Mouse (Mus musculus) C2C12 (cell line): ENCODE measurements around the gene Rnasek. TPM values are rescaled to one million over a fixed set of nuclear protein-coding genes. Genes with fewer than 3 reads are reported as not detected.

ENCODE experiments used
- H3K27me3 ChIP-seq: one replicate; pipeline ENCODE4 v1.6.1; 2011; ENCODE audit not compliant: control insufficient read depth, insufficient read depth, insufficient read length
- H3K36me3 ChIP-seq: one replicate; pipeline ENCODE4 v1.6.1; 2011; ENCODE audit not compliant: control insufficient read depth, insufficient read depth
- H3K4me3 ChIP-seq: one replicate; pipeline ENCODE4 v1.5.1; 2011; ENCODE audit warnings: mild to moderate bottlenecking, control low read depth; ENCODE audit not compliant: poor library complexity, insufficient read depth, severe bottlenecking
- H3K79me2 ChIP-seq: one replicate; pipeline ENCODE4 v1.6.1; 2011; ENCODE audit not compliant: control insufficient read depth, insufficient read depth
- H3K79me3 ChIP-seq: one replicate; pipeline ENCODE4 v1.6.1; 2011; ENCODE audit warnings: low read depth, control low read depth
- H3ac ChIP-seq: one replicate; pipeline ENCODE3; 2011; ENCODE audit warnings: low read depth; ENCODE audit not compliant: control insufficient read depth, insufficient read length
- CEBPB ChIP-seq: IDR thresholded peaks from one replicate; pipeline ENCODE4 v1.6.1; 2011; ENCODE audit warnings: low read depth, mild to moderate bottlenecking, control low read depth, moderate library complexity
- CTCF ChIP-seq: IDR thresholded peaks from one replicate; pipeline ENCODE4 v1.5.1; 2011; ENCODE audit not compliant: control insufficient read depth, insufficient read depth, insufficient read length
- FOSL1 ChIP-seq: IDR thresholded peaks from one replicate; pipeline ENCODE4 v1.8.0; 2011; ENCODE audit warnings: mild to moderate bottlenecking, low read length; ENCODE audit not compliant: poor library complexity, insufficient read depth, severe bottlenecking
- MAX ChIP-seq: IDR thresholded peaks from one replicate; pipeline ENCODE4 v1.6.1; 2011; ENCODE audit warnings: mild to moderate bottlenecking, control low read depth
- MYOD1 ChIP-seq: IDR thresholded peaks from one replicate; pipeline ENCODE4 v1.6.1; 2011; ENCODE audit warnings: low read depth; ENCODE audit not compliant: control insufficient read depth, insufficient read length
- MYOG ChIP-seq: IDR thresholded peaks from one replicate; pipeline ENCODE4 v1.6.1; 2011; ENCODE audit not compliant: control insufficient read depth, insufficient read length; ENCODE audit errors: extremely low read depth
- USF1 ChIP-seq: IDR thresholded peaks from one replicate; pipeline ENCODE4 v1.6.1; 2011; ENCODE audit warnings: low read depth, mild to moderate bottlenecking, control low read depth, moderate library complexity
- polyA plus RNA-seq: library from polyadenylated mRNA; unstranded; fragments of >200 nt; fragmentation: generic; extraction: Trizol; gene quantifications from one replicate; pipeline ENCODE4 v1.2.1, GENCODE M21; 2012; ENCODE audit warnings: missing spikeins

Rnasek gene
- polyA plus RNA-seq, 1 experiment: 300 TPM

GRCm38 (mm10) chr11:70227661-70228245 lies 11.9 kb downstream of the Rnasek start:
- Histone ChIP-seq H3K4me3 (no peak overlapping the region), H3K36me3 (peaks cover 38% of the 10 kb centered on the region), H3K79me3 (peaks cover 13% of the 10 kb centered on the region), H3K79me2 (peaks cover 57% of the 10 kb centered on the region), H3ac (no peak overlapping the region), H3K27me3 (no peaks in the 10 kb centered on the region)
- TF ChIP-seq MAX: no peak
- no peak for TF ChIP-seq FOSL1
- no peak for TF ChIP-seq USF1
- TF ChIP-seq CEBPB: no peak
- TF ChIP-seq MYOG: no peak

DNA sequence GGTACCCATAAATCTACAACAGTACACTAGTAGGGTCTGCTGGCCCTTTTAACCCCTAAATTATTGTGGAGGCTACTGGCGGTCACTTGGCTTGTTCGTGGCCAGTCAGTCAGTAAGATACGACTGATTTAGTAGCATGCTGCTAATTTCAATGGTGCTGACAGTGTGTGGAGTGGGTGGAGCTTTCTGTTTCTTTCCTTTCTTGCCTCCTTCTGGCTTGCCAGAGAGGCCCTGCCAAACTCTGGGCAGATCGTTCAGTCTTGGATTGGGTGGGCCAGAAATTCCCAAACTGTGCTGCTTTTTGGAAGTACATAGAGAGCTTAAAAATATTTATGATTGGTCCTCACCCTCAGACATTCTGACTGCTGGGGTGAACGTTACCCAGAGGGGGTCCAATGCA lies 12.5 kb downstream of the Rnasek start:
- H3K27me3 ChIP-seq: no peaks in the 10 kb centered on the region
- TF ChIP-seq USF1: no peak
- no peak for TF ChIP-seq FOSL1
- no peak for TF ChIP-seq CEBPB
- TF ChIP-seq MYOD1: no peak
- no peak for TF ChIP-seq MYOG
- no peak for TF ChIP-seq MAX
- no peak for TF ChIP-seq CTCF
- H3K79me3 ChIP-seq: peaks cover 13% of the 10 kb centered on the region
- no peak overlapping the region for H3ac ChIP-seq
- H3K4me3 ChIP-seq: no peak overlapping the region
- peaks cover 60% of the 10 kb centered on the region for H3K79me2 ChIP-seq
- H3K36me3 ChIP-seq: peaks cover 38% of the 10 kb centered on the region

GRCm38 (mm10) chr11:70226602-70226890 lies 13.1 kb downstream of the Rnasek start:
- H3K4me3 ChIP-seq: no peak overlapping the region
- H3K79me2 ChIP-seq: peaks cover 60% of the 10 kb centered on the region
- H3ac ChIP-seq: no peak overlapping the region
- no peaks in the 10 kb centered on the region for H3K27me3 ChIP-seq
- TF ChIP-seq USF1: no peak
- no peak for TF ChIP-seq MYOD1
- no peak for TF ChIP-seq FOSL1
- no peak for TF ChIP-seq MAX
- no peak for TF ChIP-seq CEBPB
- TF ChIP-seq MYOG: no peak
- no peak for TF ChIP-seq CTCF
- peaks cover 8% of the 10 kb centered on the region for H3K79me3 ChIP-seq
- peaks cover 38% of the 10 kb centered on the region for H3K36me3 ChIP-seq

DNA sequence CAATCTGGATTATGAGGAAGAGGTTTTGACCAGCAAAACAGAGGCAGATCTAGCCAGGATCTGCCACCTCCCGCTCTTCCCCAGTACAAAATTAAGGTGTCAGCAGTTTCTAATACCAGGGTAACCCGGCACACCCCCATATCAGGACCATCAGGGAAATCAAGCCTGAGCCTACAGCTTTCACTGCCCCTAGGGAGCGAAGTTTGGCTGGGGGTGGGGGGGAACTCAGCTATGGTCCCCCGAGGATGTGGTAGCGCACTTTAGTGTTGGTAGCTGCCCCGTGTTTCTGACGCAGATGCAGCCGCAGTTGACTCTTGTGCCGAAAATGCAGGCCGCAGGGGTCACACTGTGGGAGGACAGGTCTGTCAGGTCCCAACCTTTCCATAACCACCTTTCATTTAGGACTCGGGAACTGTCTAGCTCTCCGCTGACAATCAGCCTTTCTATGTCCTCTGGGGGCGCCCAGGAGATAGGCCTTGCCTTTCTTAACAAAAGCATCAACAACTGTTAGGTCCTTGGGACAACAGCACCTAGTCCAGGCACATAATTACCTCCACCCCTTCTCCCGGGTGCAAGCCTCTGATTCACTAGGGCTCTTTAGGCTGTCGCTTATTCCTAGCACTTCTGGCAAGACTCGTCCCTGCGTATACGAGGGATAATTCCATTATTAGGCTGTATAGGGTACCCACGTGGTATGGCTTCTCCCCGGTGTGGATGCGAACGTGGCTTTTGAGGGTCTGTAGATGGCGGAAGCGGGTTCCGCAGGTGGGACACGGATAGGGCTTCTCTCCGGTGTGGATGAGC lies 13.6 kb downstream of the Rnasek start:
- Histone ChIP-seq H3K79me2 (peaks cover 59% of the 10 kb centered on the region), H3ac (no peak overlapping the region), H3K79me3 (peaks cover 8% of the 10 kb centered on the region), H3K36me3 (peaks cover 38% of the 10 kb centered on the region), H3K27me3 (no peaks in the 10 kb centered on the region), H3K4me3 (no peak overlapping the region)
- TF ChIP-seq FOSL1 (no peak), CEBPB (no peak), USF1 (no peak), MAX (no peak), MYOD1 (no peak), MYOG (no peak), CTCF (no peak)

- H3ac ChIP-seq: no peak overlapping the region
- peaks cover 39% of the 10 kb centered on the region for H3K36me3 ChIP-seq
- H3K79me2 ChIP-seq: peaks cover 75% of the 10 kb centered on the region
- H3K4me3 ChIP-seq: no peak overlapping the region
- H3K27me3 ChIP-seq: no peaks in the 10 kb centered on the region
- peaks cover 8% of the 10 kb centered on the region for H3K79me3 ChIP-seq
- no peak for TF ChIP-seq CTCF
- no peak for TF ChIP-seq USF1
- TF ChIP-seq FOSL1: no peak
- TF ChIP-seq MYOG: no peak
- TF ChIP-seq MAX: no peak
- TF ChIP-seq CEBPB: no peak
- TF ChIP-seq MYOD1: no peak
Observed at GRCm38 (mm10) chr11:70223724-70224123, 15.9 kb downstream of the Rnasek start.
